Mouse (Mus musculus): ENCODE measurements around the gene Gm11569.

- no peak for TF ChIP-seq POLR2A (IDR thresholded peaks at IDR 0.05; ENCODE audit: low read depth, low read length)
- TF ChIP-seq CTCF (IDR thresholded peaks at IDR 0.05; ENCODE audit: extremely low read depth, insufficient read length, insufficient replicate concordance, low read depth, low read length): no peak
These were observed 30.3 kb downstream of the Gm11569 start for GRCm38 (mm10) chr11:99768410-99768809.
